Mouse (Mus musculus) left cerebral cortex, postnatal 4 days (tissue): ENCODE measurements around the gene Iqsec2. TPM values are rescaled to one million over a fixed set of nuclear protein-coding genes. Genes with fewer than 3 reads are reported as not detected.

Experiments used
- DNase-seq: peaks from one replicate; pipeline ENCODE4 v3.0.0-alpha.2; 2022
- intact Hi-C: fragments of 180-260 bp; cut with DNase I; formaldehyde crosslinking; loops from one replicate; pipeline ENCODE4 v1.15.1; 2025
- total RNA-seq, 2 experiments: library from RNA; stranded (reverse); gene quantifications; 2 replicates each; pipeline ENCODE4 v1.2.3; 2021

The Iqsec2 gene
- 10 to 100 TPM; 50.3 to 56.7 TPM for total RNA-seq

- DNase-seq: peak; percentile 21
- intact Hi-C loops: loop anchor here (10.0 kb wide), 1 partner anchor 99 kb away; no protein-coding TSS in a partner anchor
Measured at GRCm38 (mm10) chrX:152143941-152144741, at the start of gene Iqsec2. Iqsec2 (plus strand) TSS chrX:152144268.

- intact Hi-C loops: no loop called here
- no peak for DNase-seq
Measured at GRCm38 (mm10) chrX:152097572-152097971, 46.5 kb upstream of the Iqsec2 start.

- DNase-seq: no peak
- intact Hi-C loops: no loop called here
Measured at GRCm38 (mm10) chrX:152121687-152122086, 22.4 kb upstream of the Iqsec2 start.

- intact Hi-C loops: no loop called here
Measured at GRCm38 (mm10) chrX:152130777-152131176, 13.3 kb upstream of the Iqsec2 start.

GRCm38 (mm10) chrX:152132029-152132428 lies 12.0 kb upstream of the Iqsec2 start:
- DNase-seq: no peak
- intact Hi-C loops: no loop called here

More at GRCm38 (mm10) chrX:152130777-152131176, 13.3 kb upstream of the Iqsec2 start:
- DNase-seq: peak; percentile 4

GRCm38 (mm10) chrX:152135195-152135594 lies 8.9 kb upstream of the Iqsec2 start:
- no peak for DNase-seq
- intact Hi-C loops: no loop called here

GRCm38 (mm10) chrX:152144742-152145214 lies 710 bp downstream of the Iqsec2 start:
- peak; percentile 8 for DNase-seq
- intact Hi-C loops: loop anchor here (10.0 kb wide), 1 partner anchor 100 kb away; no protein-coding TSS in a partner anchor

GRCm38 (mm10) chrX:152146150-152146549 lies 2.1 kb downstream of the Iqsec2 start:
- DNase-seq: peak; percentile 71

GRCm38 (mm10) chrX:152146691-152147090 lies 2.6 kb downstream of the Iqsec2 start:
- intact Hi-C loops: loop anchor here (10.0 kb wide), 1 partner anchor 102 kb away; no protein-coding TSS in a partner anchor
- no peak for DNase-seq

More at GRCm38 (mm10) chrX:152146150-152146549, 2.1 kb downstream of the Iqsec2 start:
- intact Hi-C loops: loop anchor here (10.0 kb wide), 1 partner anchor 101 kb away; no protein-coding TSS in a partner anchor

- intact Hi-C loops: loop anchor here (10.0 kb wide), 1 partner anchor 103 kb away; no protein-coding TSS in a partner anchor
- peak; percentile 74 for DNase-seq
Measured at GRCm38 (mm10) chrX:152147451-152148116, 3.5 kb downstream of the Iqsec2 start.

- intact Hi-C loops: loop anchor here (10.0 kb wide), 1 partner anchor 104 kb away; no protein-coding TSS in a partner anchor
- peak; percentile 23 for DNase-seq
Measured at GRCm38 (mm10) chrX:152148706-152149105, 4.6 kb downstream of the Iqsec2 start.

- intact Hi-C loops: loop anchor here (10.0 kb wide), 1 partner anchor 207 kb away; no protein-coding TSS in a partner anchor
- peak; percentile 52 for DNase-seq
Measured at GRCm38 (mm10) chrX:152151709-152152108, 7.6 kb downstream of the Iqsec2 start.

- intact Hi-C loops: loop anchor here (10.0 kb wide), 1 partner anchor 213 kb away; no protein-coding TSS in a partner anchor
- no peak for DNase-seq
Measured at GRCm38 (mm10) chrX:152158294-152158693, 14.2 kb downstream of the Iqsec2 start.

- intact Hi-C loops: no loop called here
- no peak for DNase-seq
Measured at GRCm38 (mm10) chrX:152161404-152161803, 17.3 kb downstream of the Iqsec2 start.

GRCm38 (mm10) chrX:152164061-152164460 lies 20.0 kb downstream of the Iqsec2 start:
- no peak for DNase-seq
- intact Hi-C loops: no loop called here

- DNase-seq: no peak
- intact Hi-C loops: no loop called here
Measured at GRCm38 (mm10) chrX:152166161-152166560, 22.1 kb downstream of the Iqsec2 start.

- DNase-seq: no peak
- intact Hi-C loops: no loop called here
Measured at GRCm38 (mm10) chrX:152168521-152168920, 24.5 kb downstream of the Iqsec2 start.

- peak; percentile 13 for DNase-seq
- intact Hi-C loops: no loop called here
Measured at GRCm38 (mm10) chrX:152171041-152172026, 27.3 kb downstream of the Iqsec2 start.

- DNase-seq: peak; percentile 31
- intact Hi-C loops: no loop called here
Measured at GRCm38 (mm10) chrX:152172487-152172935, 28.4 kb downstream of the Iqsec2 start.

- intact Hi-C loops: no loop called here
- peak; percentile 49 for DNase-seq
Measured at GRCm38 (mm10) chrX:152175284-152175683, 31.2 kb downstream of the Iqsec2 start.
